In the genomic region with DNA sequence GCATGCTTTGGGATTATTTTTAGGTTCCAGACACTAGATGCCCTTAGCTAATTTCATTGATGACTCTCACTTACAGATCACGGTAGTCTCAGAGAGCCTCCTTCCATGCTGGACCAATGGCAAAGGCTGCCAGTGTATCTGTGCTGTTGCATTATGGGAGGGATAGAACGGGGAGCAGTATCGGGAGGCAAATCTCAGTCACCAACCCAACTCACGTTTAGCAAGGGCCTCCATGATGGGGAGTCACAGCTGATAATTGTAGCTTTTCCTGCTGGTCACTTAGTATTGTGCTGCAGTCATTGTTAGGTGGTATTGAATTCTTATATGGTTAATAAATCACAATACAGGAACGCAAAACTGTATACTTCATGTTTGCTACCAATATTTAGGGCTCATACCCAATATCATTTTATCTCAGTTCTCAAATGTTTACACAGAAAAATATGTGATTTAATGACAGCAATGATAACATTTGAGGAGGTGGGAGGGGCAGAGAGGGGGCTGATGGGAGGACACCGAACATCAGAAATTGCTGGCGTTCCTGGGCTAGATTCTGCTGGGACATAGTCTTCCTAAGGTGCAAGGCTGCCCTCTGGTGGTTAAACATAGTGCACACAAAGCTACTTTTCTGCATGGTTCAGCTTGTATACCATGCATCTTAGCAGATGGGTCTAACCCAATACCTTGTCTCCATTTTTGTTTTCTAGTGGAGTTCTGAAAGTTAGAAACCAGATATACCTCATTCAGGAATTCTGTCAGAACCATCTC, we compare ENCODE assay signal across 8 mouse cellular contexts. TPM values are rescaled to one million over a fixed set of nuclear protein-coding genes. Genes with fewer than 3 reads are reported as not detected.
DNase-seq lines count a peak whose midpoint lies in the region; ATAC-seq and TF ChIP-seq lines count a peak whose summit lies in the region.

No protein-coding gene starts in this region.

- no peak overlapping the region for H3K4me3 ChIP-seq in liver, embryonic 11.5 days (ENCODE audit: low read depth, low read length)
- peak overlapping the region; percentile 60 for H3K4me3 ChIP-seq in gastrocnemius, adult 2 months
- H3K4me3 ChIP-seq in midbrain, embryonic 12.5 days = no peak overlapping the region

- peaks cover 16% of the 10 kb centered on the region for H3K4me1 ChIP-seq in liver, embryonic 11.5 days (replicated peaks; ENCODE audit: control insufficient read depth, insufficient read depth, low read length)
- H3K4me1 ChIP-seq in midbrain, embryonic 12.5 days = 0 out of 2 replicates have a peak, but pooled peaks cover 6% of the 10 kb centered on the region

- DNase-seq in liver = peak; percentile 69
- no peak for DNase-seq in liver, embryonic 11.5 days (ENCODE audit: low spot score)
- DNase-seq in cerebellum, postnatal 25 days = peak; percentile 70 to 85
- DNase-seq in gastrocnemius, adult 2 months = peak; percentile 70
- peak; percentile 92 for DNase-seq in induced T-regulatory cell, adult 2 months (ENCODE audit: low read depth)
- peak; percentile 75 for DNase-seq in left cerebral cortex, postnatal 4 days
- DNase-seq in spleen, postnatal 10 days (ENCODE audit: low spot score in 2 of 2) = peak; percentile 57 to 81

- no peaks in the 10 kb centered on the region for H3K27me3 ChIP-seq in liver, embryonic 11.5 days (replicated peaks; ENCODE audit: control insufficient read depth, insufficient read depth, low read length)
- H3K27me3 ChIP-seq in midbrain, embryonic 12.5 days = no peaks in the 10 kb centered on the region

- no peak overlapping the region for H3K4me2 ChIP-seq in liver, embryonic 11.5 days
- no peak overlapping the region for H3K4me2 ChIP-seq in midbrain, embryonic 12.5 days (replicated peaks)

- H3K27ac ChIP-seq in liver, embryonic 11.5 days (ENCODE audit: low read depth, low read length) = no peak overlapping the region
- no peak overlapping the region for H3K27ac ChIP-seq in gastrocnemius, adult 2 months
- H3K27ac ChIP-seq in midbrain, embryonic 12.5 days (replicated peaks) = no peak overlapping the region

- no peaks in the 10 kb centered on the region for H3K36me3 ChIP-seq in liver, embryonic 11.5 days (ENCODE audit: control insufficient read depth, insufficient read depth, low read length)
- peaks cover 75% of the 10 kb centered on the region for H3K36me3 ChIP-seq in midbrain, embryonic 12.5 days

- ATAC-seq in liver, embryonic 11.5 days (replicated peaks; ENCODE audit: low FRiP score) = no peak
- peak; percentile 64 for ATAC-seq in midbrain, embryonic 12.5 days (ENCODE audit: low FRiP score, low read depth)

- intact Hi-C loops in gastrocnemius, adult 2 months (cut with DNase I) = loop anchor here (2.0 kb wide), 1 partner anchor 377 kb away; no protein-coding TSS in a partner anchor
- intact Hi-C loops in left cerebral cortex, postnatal 4 days (cut with DNase I) = loop anchor here (5.0 to 10.0 kb wide), 2 partner anchors 282 to 809 kb away; a partner anchor contains a TSS

- H3K9me3 ChIP-seq in liver, embryonic 11.5 days (ENCODE audit: control insufficient read depth, low read length) = no peaks in the 10 kb centered on the region
- H3K9me3 ChIP-seq in midbrain, embryonic 12.5 days = no peaks in the 10 kb centered on the region

- peak; percentile 93 for TF ChIP-seq CTCF in gastrocnemius, adult 2 months (IDR thresholded peaks at IDR 0.05)

- WGBS in liver, embryonic 11.5 days = 53% methylated on average over 7 of the region's 7 CpGs
- 57% methylated on average over 7 of the region's 7 CpGs for WGBS in midbrain, embryonic 12.5 days

- H3K9ac ChIP-seq in liver, embryonic 11.5 days (ENCODE audit: low read depth, low read length) = no peak overlapping the region
- H3K9ac ChIP-seq in midbrain, embryonic 12.5 days (replicated peaks) = no peak overlapping the region

RNA-seq across cellular contexts. Expression of a gene that starts 53.3 kb away (rescaled TPM):
- 0.47 and 0.48 TPM in 2 replicates for polyA plus RNA-seq in liver, embryonic 11.5 days (2014; fragmentation: Nextera tagmentation; extraction: Ambion mirVana)
- not detected for total RNA-seq in gastrocnemius, adult 2 months (2021)
- 10 to 100 TPM; 19.3 to 21.4 TPM for total RNA-seq in left cerebral cortex, postnatal 4 days (2021)
- 0.42 and 0.89 TPM in 2 replicates for polyA plus RNA-seq in midbrain, embryonic 12.5 days (2016; fragmentation: Nextera tagmentation; extraction: Ambion mirVana)

Comparison
In these comparisons a context has a peak if more than half of its experiments do, and no peak if none do; other contexts are left out.
1. RNA of a gene that starts 53.3 kb away (total RNA-seq): 19.3 to 21.4 TPM in left cerebral cortex, postnatal 4 days; not detected in gastrocnemius, adult 2 months; every median in the first group is over 10 times any median in the second.